Mouse (Mus musculus): ENCODE data around the gene Gss. TPM values are rescaled to one million over a fixed set of nuclear protein-coding genes. Genes with fewer than 3 reads are reported as not detected.

The Gss gene
- polyA plus RNA-seq, 1 experiment from 2014 or later: 73.4 TPM

DNA sequence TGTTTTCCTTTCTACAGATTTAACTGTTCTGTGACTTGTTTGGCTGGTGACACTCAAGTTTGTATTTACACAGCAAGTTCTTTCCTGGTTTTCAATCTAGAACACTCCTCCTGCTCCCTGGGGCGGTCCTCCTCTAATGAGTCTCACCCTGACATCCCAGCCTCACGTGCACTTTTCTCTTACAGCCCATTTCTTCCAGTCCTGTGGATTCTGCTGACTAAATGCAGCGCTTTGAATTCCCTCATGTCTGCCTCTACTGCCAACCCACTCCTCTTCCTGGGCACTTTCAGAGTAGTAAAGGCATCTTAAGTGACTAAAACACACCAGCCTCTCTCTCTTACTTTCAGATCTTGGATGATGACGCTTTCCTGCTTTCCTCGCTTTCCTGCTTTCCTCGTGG is 934 bp downstream of the Gss start:
- ATAC-seq (ENCODE audit: insufficient read depth): no peak
- Histone ChIP-seq H3K9me3 (replicated peaks) (no peaks in the 10 kb centered on the region), H3K27me3 (no peaks in the 10 kb centered on the region), H3K36me3 (replicated peaks) (peaks cover 11% of the 10 kb centered on the region; the same call in 1 of the 2 replicates), H3K4me3 (replicated peaks) (peak overlapping the region; percentile 72), H3K4me2 (peak overlapping the region; percentile 84), H3K27ac (replicated peaks) (peak overlapping the region; percentile 88), H3K9ac (peak overlapping the region; percentile 77), H3K4me1 (replicated peaks) (peaks cover 74% of the 10 kb centered on the region)
- 14% methylated on average over 6 of the region's 6 CpGs for WGBS (ENCODE audit: insufficient replicate concordance)

DNA sequence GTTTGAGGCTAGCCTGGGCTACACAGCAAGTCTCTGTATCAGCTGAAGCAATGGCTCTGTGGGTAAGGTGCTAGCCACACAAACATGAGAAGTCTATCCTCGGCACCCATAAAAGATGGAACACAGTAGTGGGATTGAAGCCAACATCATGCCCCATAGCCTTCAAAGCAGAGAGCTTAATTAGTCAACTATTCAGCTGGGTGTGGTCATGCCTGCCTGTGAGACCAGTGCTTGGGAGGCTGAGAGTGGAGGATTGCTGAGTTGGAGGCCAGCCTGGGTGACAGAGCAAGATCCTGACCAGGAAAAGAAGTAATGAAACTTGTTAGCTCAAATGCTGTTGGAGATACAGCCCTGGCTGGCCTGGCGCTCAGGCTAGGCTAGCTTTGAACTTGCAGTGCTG is 1.7 kb downstream of the Gss start:
- H3K27me3 ChIP-seq: no peaks in the 10 kb centered on the region
- peak overlapping the region; percentile 77; the same call in 1 of the 2 replicates for H3K9ac ChIP-seq
- H3K4me3 ChIP-seq (replicated peaks): peak overlapping the region; percentile 72
- peaks cover 69% of the 10 kb centered on the region for H3K4me1 ChIP-seq (replicated peaks)
- 86% methylated on average over 2 of the region's 2 CpGs for WGBS (ENCODE audit: insufficient replicate concordance)
- H3K36me3 ChIP-seq (replicated peaks): peaks cover 16% of the 10 kb centered on the region
- ATAC-seq (ENCODE audit: insufficient read depth): peak; percentile 9; the same call in 1 of the 2 replicates
- peak overlapping the region; percentile 88 for H3K27ac ChIP-seq (replicated peaks)
- H3K4me2 ChIP-seq: peak overlapping the region; percentile 84
- H3K9me3 ChIP-seq (replicated peaks): no peaks in the 10 kb centered on the region

DNA sequence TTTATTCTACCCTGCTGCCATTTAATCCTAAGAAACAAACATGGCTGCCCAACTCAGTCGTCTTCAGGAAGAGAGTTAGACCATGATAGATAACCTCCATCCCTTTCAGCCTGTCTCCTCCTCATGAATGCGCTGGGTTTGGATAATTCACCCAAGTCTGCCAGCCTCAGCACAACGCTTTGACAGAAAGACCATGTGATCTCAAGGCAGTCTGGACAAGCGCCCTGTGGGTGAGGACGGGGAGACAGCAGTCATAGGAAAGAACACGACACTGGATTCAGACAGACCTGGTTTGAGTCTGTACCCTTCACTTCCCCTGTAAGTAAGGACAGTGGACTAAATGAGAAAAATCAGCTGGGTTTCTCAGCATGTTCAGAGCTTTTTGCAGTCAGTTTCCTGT is 3.1 kb downstream of the Gss start:
- Histone ChIP-seq H3K27me3 (no peaks in the 10 kb centered on the region), H3K9ac (no peak overlapping the region)

DNA sequence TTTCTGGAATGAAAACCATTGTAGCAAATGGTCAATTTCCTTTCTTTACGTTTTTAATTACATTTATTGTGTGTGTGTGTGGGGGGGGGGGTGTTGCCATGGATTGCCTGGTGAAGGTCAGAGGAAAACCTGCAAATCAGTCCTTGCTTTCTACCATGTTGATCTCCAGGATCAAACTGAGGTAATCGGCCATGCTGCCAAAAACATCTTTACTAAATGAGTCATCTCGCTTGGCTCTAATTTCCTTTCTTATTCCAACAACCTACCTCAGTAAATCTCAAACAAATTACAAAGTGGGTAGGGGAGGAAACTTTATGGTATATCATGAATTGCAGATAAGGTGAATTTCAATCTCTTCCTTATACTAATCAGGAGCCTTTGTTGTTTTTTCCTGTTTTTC is 4.5 kb downstream of the Gss start:
- peaks cover 52% of the 10 kb centered on the region for H3K4me1 ChIP-seq (replicated peaks)
- WGBS (ENCODE audit: insufficient replicate concordance): 70% methylated on average over 3 of the region's 3 CpGs

More for the DNA sequence above, 3.1 kb downstream of the Gss start:
- Histone ChIP-seq H3K4me3 (replicated peaks) (no peak overlapping the region), H3K4me1 (replicated peaks) (peaks cover 65% of the 10 kb centered on the region), H3K9me3 (replicated peaks) (no peaks in the 10 kb centered on the region), H3K27ac (replicated peaks) (peak overlapping the region; percentile 88), H3K4me2 (peak overlapping the region; percentile 29), H3K36me3 (replicated peaks) (peaks cover 29% of the 10 kb centered on the region)
- 74% methylated on average over 6 of the region's 6 CpGs for WGBS (ENCODE audit: insufficient replicate concordance)
- ATAC-seq (ENCODE audit: insufficient read depth): no peak

DNA sequence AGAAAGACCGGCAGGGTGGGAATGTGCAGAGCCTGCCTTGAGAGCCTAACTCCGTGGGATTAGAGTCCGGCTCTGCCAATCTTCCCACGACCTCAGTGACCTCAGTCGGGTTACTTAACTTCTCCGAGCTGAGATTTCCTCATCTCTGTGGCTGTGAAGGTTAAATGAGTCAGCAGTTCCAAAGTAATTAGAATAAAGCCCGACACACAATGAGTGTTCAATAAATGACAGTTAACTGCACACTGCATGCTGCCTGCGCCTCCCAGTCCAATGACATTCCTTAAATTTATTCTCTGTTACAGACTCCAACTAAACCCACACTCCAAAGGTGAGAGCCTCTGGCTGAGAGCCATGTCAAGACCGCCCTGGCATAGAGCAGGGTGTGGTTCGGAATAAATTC is 7.1 kb downstream of the Gss start:
- Histone ChIP-seq H3K27ac (replicated peaks) (0 out of 2 replicates have a peak overlapping the region, but pooled peaks have one; percentile 29), H3K9me3 (replicated peaks) (no peaks in the 10 kb centered on the region), H3K9ac (no peak overlapping the region; the same call in 1 of the 2 replicates), H3K4me3 (replicated peaks) (no peak overlapping the region), H3K4me2 (peak overlapping the region; percentile 10; the same call in 1 of the 2 replicates), H3K4me1 (replicated peaks) (peaks cover 33% of the 10 kb centered on the region), H3K36me3 (replicated peaks) (peaks cover 60% of the 10 kb centered on the region), H3K27me3 (no peaks in the 10 kb centered on the region)
- ATAC-seq (ENCODE audit: insufficient read depth): peak; percentile 27; the same call in 1 of the 2 replicates
- WGBS (ENCODE audit: insufficient replicate concordance): 59% methylated on average over 10 of the region's 10 CpGs

More for the DNA sequence above, 4.5 kb downstream of the Gss start:
- H3K27me3 ChIP-seq: no peaks in the 10 kb centered on the region
- no peak overlapping the region for H3K4me2 ChIP-seq
- H3K27ac ChIP-seq (replicated peaks): no peak overlapping the region
- peaks cover 35% of the 10 kb centered on the region for H3K36me3 ChIP-seq (replicated peaks)
- ATAC-seq (ENCODE audit: insufficient read depth): no peak
- no peak overlapping the region for H3K9ac ChIP-seq
- H3K9me3 ChIP-seq (replicated peaks): no peaks in the 10 kb centered on the region
- H3K4me3 ChIP-seq (replicated peaks): no peak overlapping the region

DNA sequence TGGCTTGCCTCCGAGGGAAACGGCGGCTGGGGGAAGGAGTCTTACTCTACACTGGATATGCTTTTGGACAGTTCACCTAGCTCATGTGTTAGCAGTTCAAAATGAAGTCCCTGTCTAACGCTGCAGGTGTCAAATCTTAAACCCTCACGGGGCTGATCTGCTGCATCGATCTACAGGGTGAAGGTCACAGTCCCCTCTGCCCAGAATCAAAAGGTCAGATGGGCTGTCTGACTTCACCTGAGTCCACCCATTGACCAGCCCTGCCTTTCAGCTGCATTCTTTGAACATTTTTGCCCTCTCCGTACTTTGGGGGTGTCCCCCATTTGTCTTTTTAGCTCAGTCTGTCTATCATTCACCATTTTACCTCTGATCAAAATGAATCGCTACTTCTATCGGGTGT is 7.5 kb downstream of the Gss start:
- H3K27me3 ChIP-seq: no peaks in the 10 kb centered on the region
- H3K4me3 ChIP-seq (replicated peaks): no peak overlapping the region
- 78% methylated on average over 9 of the region's 9 CpGs for WGBS (ENCODE audit: insufficient replicate concordance)
- no peak; the same call in 1 of the 2 replicates for ATAC-seq (ENCODE audit: insufficient read depth)
- peaks cover 29% of the 10 kb centered on the region for H3K4me1 ChIP-seq (replicated peaks)
- no peaks in the 10 kb centered on the region for H3K9me3 ChIP-seq (replicated peaks)
- H3K27ac ChIP-seq (replicated peaks): 0 out of 2 replicates have a peak overlapping the region, but pooled peaks have one; percentile 29
- no peak overlapping the region for H3K4me2 ChIP-seq
- no peak overlapping the region; the same call in 1 of the 2 replicates for H3K9ac ChIP-seq
- H3K36me3 ChIP-seq (replicated peaks): peaks cover 63% of the 10 kb centered on the region

DNA sequence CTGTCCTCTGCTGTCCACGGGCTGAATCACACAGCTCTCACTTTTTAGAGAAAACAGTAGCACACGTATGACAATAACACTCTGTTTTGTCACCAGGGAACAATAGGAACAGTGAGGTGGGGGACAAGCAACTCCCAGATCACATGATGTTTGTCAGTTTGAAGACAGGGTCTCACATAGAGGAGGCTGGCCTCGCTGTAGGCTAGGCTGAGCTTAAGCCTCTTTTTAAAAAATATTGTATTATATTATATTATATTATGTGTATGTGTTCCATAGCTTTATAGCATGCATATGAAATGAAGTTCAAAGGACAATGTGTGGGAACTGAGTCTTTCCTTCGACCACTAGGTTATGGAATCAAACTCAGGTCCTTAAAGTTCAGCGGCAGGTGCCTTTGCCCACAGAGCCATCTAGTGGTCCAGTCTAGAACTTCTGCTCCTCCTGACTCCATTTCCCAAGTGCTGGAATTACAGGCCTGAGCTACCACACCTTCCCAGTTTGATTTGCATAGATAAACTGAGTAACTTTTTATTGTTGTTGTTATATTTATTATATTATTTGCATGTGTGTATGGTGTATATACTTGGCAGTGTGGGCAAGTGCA is 8.6 kb downstream of the Gss start:
- Histone ChIP-seq H3K9ac (no peak overlapping the region), H3K36me3 (replicated peaks) (peaks cover 73% of the 10 kb centered on the region)
- WGBS (ENCODE audit: insufficient replicate concordance): 49% methylated on average over 5 of the region's 5 CpGs

DNA sequence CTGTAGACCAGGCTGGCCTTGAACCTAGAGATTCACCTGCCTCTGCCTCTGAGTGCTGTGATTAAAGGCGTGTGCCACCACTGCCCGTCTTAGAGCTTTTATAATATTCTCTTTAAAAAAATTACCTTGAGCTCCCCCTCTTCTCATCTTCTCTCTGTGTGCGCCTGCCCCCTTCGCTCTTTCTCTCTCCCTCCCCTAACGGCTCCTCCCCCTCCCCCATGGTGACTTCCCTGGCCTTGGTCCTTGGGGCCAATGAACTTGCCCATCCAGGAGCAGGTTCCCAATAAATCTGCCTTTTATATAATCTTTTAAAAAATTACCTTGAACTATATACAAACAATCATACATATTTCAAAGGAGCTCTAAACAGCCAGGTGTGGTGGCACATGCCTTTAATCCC is 9.6 kb downstream of the Gss start:
- peaks cover 83% of the 10 kb centered on the region for H3K36me3 ChIP-seq (replicated peaks)
- no peak for ATAC-seq (ENCODE audit: insufficient read depth)
- no peak overlapping the region for H3K4me2 ChIP-seq
- H3K4me3 ChIP-seq (replicated peaks): no peak overlapping the region
- H3K27me3 ChIP-seq: no peaks in the 10 kb centered on the region
- WGBS (ENCODE audit: insufficient replicate concordance): 89% methylated on average over 5 of the region's 5 CpGs
- H3K9me3 ChIP-seq (replicated peaks): no peaks in the 10 kb centered on the region
- H3K9ac ChIP-seq: no peak overlapping the region
- peaks cover 12% of the 10 kb centered on the region for H3K4me1 ChIP-seq (replicated peaks)
- no peak overlapping the region for H3K27ac ChIP-seq (replicated peaks)

More for the DNA sequence above, 8.6 kb downstream of the Gss start:
- no peak overlapping the region for H3K4me3 ChIP-seq (replicated peaks)
- no peak overlapping the region for H3K27ac ChIP-seq (replicated peaks)
- H3K27me3 ChIP-seq: no peaks in the 10 kb centered on the region
- no peak for ATAC-seq (ENCODE audit: insufficient read depth)
- H3K4me1 ChIP-seq (replicated peaks): peaks cover 18% of the 10 kb centered on the region
- H3K4me2 ChIP-seq: no peak overlapping the region
- H3K9me3 ChIP-seq (replicated peaks): no peaks in the 10 kb centered on the region

DNA sequence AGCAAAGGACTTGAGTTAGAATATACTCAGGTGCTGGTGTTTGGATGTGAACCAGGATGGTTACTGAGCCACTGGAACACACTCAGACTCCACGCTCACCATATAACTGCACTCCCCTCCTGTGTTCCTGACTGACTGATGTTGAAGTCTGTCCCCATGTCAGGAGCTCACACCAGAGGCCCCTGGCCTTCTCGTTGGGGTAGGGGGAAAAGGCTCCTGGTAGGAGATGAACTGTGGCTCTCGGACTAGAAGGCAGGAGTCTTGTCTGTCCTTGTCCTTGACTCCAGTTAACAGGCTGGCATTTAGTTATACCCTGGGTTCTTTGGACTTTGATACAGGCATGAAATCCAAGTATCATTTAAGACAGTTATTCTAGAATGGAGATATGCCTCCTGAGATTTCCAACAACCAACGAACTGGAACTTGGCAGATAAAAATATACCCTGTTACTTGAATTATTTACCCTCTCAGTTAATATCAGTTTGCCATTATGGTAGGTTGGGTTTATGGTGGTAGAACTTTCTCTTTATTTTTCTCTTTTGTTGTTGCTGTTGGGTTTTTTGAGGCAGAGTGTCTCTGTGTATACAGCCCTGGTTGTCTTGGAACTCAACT is 10.1 kb downstream of the Gss start:
- Histone ChIP-seq H3K4me1 (replicated peaks) (peaks cover 12% of the 10 kb centered on the region), H3K27me3 (no peaks in the 10 kb centered on the region), H3K9ac (no peak overlapping the region), H3K36me3 (replicated peaks) (peaks cover 85% of the 10 kb centered on the region), H3K4me2 (no peak overlapping the region), H3K27ac (replicated peaks) (no peak overlapping the region), H3K4me3 (replicated peaks) (no peak overlapping the region), H3K9me3 (replicated peaks) (no peaks in the 10 kb centered on the region)
- no peak for ATAC-seq (ENCODE audit: insufficient read depth)
- 66% methylated on average over 4 of the region's 4 CpGs for WGBS (ENCODE audit: insufficient replicate concordance)

DNA sequence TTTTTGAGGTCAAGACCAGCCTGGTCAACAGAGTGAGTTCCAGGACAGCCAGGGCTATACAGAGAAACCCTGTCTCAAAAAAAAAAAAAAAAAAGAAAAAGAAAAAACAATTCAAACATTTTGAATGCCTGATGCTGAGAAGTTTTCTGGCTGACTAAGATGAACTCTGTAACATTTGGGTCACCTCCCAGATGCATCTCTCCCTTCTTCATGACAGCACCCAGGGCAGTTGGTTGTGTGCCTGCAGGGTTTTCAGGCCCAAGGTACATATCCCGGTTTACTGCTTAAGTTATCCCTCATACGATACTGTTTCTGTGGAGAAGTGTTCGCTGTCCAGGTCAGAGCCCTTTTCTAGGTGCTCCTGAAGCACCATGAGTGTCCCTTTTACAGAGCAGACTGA is 12.3 kb downstream of the Gss start:
- Histone ChIP-seq H3K4me1 (replicated peaks) (peaks cover 4% of the 10 kb centered on the region), H3K4me2 (no peak overlapping the region), H3K9ac (no peak overlapping the region), H3K9me3 (replicated peaks) (no peaks in the 10 kb centered on the region), H3K36me3 (replicated peaks) (peaks cover 88% of the 10 kb centered on the region), H3K27ac (replicated peaks) (no peak overlapping the region), H3K27me3 (no peaks in the 10 kb centered on the region), H3K4me3 (replicated peaks) (no peak overlapping the region)
- 82% methylated on average over 3 of the region's 3 CpGs for WGBS (ENCODE audit: insufficient replicate concordance)
- ATAC-seq (ENCODE audit: insufficient read depth): no peak

DNA sequence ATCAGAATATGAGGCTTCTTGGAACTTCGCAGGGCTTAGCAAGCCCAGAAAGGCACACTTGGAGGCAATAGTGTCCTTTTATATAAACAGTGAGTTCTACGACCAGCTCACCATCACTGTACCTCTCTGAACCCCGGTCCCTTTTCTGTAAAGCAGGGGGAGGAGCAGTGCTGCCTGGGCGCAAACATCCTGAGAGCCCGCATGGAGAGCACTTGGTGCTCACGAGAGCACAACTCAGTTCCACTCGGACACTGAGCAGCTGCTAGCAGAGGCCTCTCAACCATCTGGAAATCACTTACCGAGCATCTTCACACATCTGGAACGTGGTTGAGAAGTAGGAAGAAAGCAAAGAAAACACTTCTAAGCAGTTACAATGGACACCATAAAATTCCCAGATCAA is 16.0 kb downstream of the Gss start:
- Histone ChIP-seq H3K9me3 (replicated peaks) (no peaks in the 10 kb centered on the region), H3K27ac (replicated peaks) (no peak overlapping the region), H3K4me2 (no peak overlapping the region), H3K36me3 (replicated peaks) (peaks cover 94% of the 10 kb centered on the region), H3K4me1 (replicated peaks) (no peaks in the 10 kb centered on the region; the same call in 1 of the 2 replicates), H3K4me3 (replicated peaks) (no peak overlapping the region), H3K27me3 (no peaks in the 10 kb centered on the region), H3K9ac (no peak overlapping the region)
- no peak for ATAC-seq (ENCODE audit: insufficient read depth)
- 83% methylated on average over 9 of the region's 9 CpGs for WGBS (ENCODE audit: insufficient replicate concordance)
